Mouse (Mus musculus): Measurements from ENCODE around the gene Ttc27.

The Ttc27 gene

DNA sequence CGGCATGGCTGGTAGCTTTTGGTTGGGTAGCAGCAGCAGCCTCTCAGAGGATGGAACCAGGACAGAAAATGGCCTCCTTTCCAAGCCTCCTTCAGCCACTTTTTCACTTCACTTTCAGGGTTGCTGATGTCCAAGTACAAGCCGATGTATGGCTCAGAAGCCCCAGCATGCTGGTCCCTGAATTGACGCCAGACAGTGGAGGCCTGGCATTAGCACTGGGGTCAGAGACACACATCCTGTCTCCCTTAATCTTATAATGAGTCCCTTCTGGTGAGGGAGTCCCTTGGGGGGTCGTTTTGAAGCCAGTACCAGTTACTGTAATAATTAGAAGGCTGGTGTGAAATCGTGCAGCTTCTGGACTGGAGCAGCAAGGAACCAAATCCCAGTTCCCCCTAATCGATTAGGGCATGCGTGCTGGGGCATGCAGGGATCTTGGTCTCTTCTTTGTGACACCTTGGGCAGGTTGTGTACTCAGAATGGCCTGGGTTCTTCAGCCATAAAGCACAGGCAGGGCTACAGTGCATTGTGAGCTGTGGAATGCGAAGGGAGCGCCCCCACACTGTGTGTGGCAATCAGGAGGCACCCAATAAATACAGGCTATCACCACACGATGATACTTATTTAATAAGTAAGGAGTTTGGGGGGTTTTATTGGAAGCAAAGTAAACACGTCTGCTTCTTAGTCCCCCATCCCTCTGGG lies 171.5 kb downstream of the Ttc27 start:
- DNase-seq, result no peak

DNA sequence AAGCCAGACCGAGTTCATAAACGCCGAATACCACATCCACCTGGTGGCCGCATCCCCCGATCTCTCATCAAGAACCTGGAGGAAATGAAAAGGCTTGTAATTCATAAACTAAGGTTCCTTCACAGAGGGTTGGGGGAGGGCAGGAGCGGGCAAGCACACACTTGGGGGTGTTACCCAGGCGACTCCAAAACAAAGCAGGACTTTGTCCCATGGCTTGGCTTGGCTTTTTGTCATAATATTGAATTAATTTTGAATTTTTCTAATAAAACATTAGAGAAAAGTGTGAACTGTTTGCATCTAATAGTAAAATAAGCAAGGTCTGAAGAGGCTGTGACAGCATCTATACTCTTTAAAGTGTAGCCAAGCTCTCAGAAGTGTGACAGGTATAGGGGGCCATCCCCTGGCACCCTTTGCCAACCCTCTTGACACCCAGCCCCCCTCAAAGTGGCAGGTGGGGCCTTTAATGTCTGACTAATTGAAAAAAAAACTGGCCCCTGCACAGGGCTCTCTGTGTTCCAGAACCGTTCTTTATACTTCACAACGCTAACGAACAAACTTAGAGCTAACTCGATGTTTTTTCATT lies 172.1 kb downstream of the Ttc27 start:
- DNase-seq, result no peak

DNA sequence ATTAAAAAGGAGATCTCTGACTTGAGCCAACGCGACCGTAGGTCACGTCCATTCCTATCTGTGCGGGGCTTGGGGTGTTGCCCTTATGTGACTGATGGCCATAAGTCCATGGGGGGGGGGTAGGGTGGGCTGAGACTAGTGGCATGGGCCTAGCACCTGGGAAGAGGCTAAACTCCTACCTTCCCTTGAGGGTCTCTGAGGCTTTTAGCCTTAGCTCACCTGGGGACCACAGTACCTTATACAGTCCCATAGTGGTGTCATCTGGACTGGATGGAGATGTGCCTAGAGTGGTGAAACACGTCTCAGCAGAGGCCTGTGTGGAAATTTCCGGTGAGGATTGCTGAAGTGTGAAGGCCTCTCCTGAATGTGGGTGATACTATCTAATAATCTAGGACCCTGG lies 184.9 kb downstream of the Ttc27 start:
- no peak for DNase-seq

DNA sequence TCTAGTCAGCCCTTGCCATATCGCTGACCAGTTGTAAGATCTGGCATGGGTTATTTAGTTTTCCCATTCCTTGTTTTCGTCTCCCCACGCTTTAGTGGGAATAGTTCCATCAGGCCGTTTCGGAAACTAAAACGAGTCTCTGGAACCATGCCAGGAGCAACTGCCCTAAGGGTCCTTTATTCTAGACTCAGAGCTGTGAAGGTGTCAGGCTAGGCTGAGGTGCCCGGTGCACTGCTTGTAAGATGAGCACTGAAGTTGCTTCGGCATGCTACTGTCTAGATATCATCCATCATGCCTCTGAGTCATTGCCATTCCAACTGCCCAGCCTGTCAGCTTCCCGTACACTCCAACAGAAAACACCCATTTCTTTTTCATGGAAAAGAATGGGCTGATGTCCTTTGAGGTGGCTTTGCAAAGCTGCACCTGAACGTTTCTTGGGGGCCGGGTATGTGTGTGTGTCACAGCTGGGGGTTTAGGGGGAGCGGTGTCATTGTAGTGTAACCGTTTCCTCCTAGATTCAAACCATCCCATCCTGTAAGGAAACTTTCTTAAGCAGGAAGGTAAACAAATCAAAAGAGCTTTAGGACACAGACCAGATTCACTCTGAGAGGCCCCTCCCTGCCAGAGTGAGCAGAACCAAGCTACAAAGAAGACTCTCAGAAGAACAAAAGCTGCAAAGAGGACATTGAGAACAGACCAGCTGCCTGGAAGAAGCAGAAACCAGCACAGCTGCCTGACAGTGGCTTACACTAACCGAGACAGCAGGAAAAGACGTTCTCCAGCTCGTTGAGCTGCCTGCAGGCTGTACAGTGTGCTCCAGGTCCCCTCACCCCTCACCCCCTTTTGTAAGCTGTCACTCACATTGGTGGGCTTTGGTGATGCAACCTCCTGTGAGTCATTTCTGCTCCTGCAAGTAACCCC lies 186.1 kb downstream of the Ttc27 start:
- no peak for DNase-seq

DNA sequence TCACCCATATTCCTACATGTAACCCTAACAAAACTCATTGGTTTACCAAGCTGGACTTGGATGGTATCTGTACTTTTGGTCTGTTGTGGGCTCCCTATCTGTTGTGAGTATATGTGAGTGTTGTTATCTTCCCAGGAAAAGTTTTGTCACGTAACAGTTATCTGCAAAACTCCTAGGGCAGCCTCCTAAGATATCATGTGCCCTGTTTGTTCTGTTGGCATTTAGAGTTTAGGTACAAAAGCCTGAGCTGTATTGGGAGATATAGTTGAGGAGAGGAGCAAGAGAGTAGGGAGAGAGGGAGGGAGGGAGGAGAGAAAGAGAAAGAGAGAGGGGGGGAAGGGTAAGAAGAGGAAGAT lies 186.8 kb downstream of the Ttc27 start:
- DNase-seq, result no peak

DNA sequence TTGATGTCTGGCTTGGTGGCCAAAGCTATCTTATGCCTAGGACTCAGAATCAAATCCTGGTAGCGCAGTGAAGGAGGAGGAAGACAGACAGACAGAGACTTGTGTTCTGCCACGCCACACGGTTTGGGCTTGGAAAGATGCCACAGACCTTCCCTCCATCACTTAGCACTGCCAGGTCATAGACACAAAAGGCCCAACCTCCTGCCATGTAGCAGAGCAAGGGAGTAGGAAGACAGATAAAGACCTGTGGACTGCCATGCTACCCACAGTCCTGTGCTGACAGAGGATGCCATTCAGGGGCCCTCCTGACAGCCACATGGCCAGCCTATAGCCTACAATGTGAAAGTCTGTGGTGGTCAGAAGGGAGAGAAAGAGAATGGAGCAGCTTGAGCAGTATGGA lies 187.4 kb downstream of the Ttc27 start:
- no peak for DNase-seq

DNA sequence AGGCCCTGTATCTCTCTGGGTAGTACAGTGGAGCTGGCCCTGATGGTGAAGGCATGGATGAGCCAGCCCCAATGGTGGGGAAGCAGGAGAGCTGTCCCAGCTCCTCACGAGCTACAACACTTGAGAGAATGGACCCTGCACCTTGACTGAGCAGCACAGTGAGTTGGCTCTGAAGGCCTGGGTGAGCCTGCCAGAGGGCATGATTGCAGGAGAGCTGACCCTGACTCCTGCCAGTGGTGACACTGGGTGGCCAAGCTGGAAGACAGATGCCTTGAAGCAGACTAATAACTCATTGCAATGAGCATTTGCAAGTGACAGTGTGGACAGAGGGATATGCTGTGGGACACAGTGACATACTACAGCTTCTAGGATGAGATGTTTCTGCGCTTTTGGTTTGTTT lies 195.5 kb downstream of the Ttc27 start:
- no peak for DNase-seq

Data from cerebellum, adult 18-20 months (tissue).